Mouse (Mus musculus) liver, adult 2 months (tissue): ENCODE data around the gene Fkbp11. TPM values are rescaled to one million over a fixed set of nuclear protein-coding genes. Genes with fewer than 3 reads are reported as not detected.

Experiments
- DNase-seq: peaks from one replicate; pipeline ENCODE4 v3.0.0-alpha.2; 2011; ENCODE audit warnings: low read depth, low spot score; ENCODE audit errors: extremely low read depth
- H3K27ac ChIP-seq: fragments of 200-500 bp; replicated peaks from 2 replicates; pipeline ENCODE4 v1.5.1; 2012; ENCODE audit warnings: low read depth, mild to moderate bottlenecking, control low read depth, inconsistent platforms, low read length; ENCODE audit not compliant: insufficient read depth
- H3K27me3 ChIP-seq: fragments of 200-500 bp; 2 replicates; pipeline ENCODE4 v1.6.1; 2012; ENCODE audit warnings: mild to moderate bottlenecking, moderate library complexity, low read length, inconsistent platforms; ENCODE audit not compliant: control insufficient read depth, insufficient read depth
- H3K36me3 ChIP-seq: fragments of 200-500 bp; 2 replicates; pipeline ENCODE4 v1.6.1; 2012; ENCODE audit warnings: low read length, inconsistent platforms; ENCODE audit not compliant: control insufficient read depth, insufficient read depth
- H3K4me1 ChIP-seq: fragments of 200-500 bp; 2 replicates; pipeline ENCODE4 v1.6.1; 2011; ENCODE audit warnings: low read length; ENCODE audit not compliant: control insufficient read depth, insufficient read depth
- H3K4me3 ChIP-seq: fragments of 200-500 bp; 2 replicates; pipeline ENCODE4 v1.5.1; 2011; ENCODE audit warnings: low read depth, mild to moderate bottlenecking, control low read depth, low read length, moderate library complexity; ENCODE audit not compliant: insufficient read depth
- H3K79me2 ChIP-seq: fragments of 200-500 bp; 2 replicates; pipeline ENCODE4 v1.6.1; 2012; ENCODE audit warnings: inconsistent platforms, mild to moderate bottlenecking, low read length, moderate library complexity; ENCODE audit not compliant: control insufficient read depth, insufficient read depth
- H3K9ac ChIP-seq: fragments of 200-500 bp; 2 replicates; pipeline ENCODE4 v1.6.1; 2012; ENCODE audit warnings: low read depth, mild to moderate bottlenecking, control low read depth, inconsistent platforms, low read length
- CTCF ChIP-seq: fragments of 200-500 bp; IDR thresholded peaks from 2 replicates; pipeline ENCODE4 v1.5.1; 2011; ENCODE audit warnings: low read depth, low read length, control low read depth
- POLR2A ChIP-seq: fragments of 200-500 bp; IDR thresholded peaks from 2 replicates; pipeline ENCODE4 v1.6.1; 2011; ENCODE audit warnings: low read length, control low read depth; ENCODE audit not compliant: insufficient read depth; ENCODE audit errors: extremely low read depth
- WGBS: fragments of 180-500 bp; shearing (Covaris S2); methylation state at CpG from one replicate; pipeline ENCODE4 v1.1.7; 2018; 5-methylcytosine and 5-hydroxymethylcytosine counted together
- polyA plus RNA-seq: library from polyadenylated mRNA; depleted of rRNA; stranded (reverse); fragments of >200 nt; gene quantifications from 2 replicates; pipeline ENCODE4 v1.2.3, GENCODE M21; 2012
- total RNA-seq: library from RNA; depleted of rRNA; stranded (reverse); fragments of >200 nt; gene quantifications from 2 replicates; pipeline ENCODE4 v1.2.3, GENCODE M21; 2014

The Fkbp11 gene
- total and polyA plus RNA-seq, 2 experiments = 22.4 TPM

DNA sequence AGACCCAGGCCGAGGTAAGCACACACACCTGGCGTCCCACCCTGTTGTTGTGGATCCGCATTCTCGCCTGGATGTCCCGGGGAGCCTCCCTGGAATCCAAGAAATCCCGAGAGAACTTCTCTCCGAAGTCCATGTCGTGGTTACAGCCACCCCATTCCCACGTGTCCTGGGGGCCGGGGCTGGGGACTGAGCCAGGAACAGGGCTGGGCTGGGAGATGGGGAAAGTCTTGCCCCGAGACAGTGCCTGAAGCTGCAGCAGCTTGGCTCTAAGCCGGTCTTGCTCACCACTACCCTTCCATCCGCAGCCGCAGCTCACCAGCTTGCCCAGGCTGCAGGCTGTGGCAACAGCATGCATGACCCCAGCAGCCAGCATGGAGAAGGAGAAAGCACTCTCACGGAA, 46.1 kb upstream of the Fkbp11 start:
- H3K27me3 ChIP-seq = peaks cover 32% of the 10 kb centered on the region
- 61% methylated on average over 15 of the region's 15 CpGs for WGBS

DNA sequence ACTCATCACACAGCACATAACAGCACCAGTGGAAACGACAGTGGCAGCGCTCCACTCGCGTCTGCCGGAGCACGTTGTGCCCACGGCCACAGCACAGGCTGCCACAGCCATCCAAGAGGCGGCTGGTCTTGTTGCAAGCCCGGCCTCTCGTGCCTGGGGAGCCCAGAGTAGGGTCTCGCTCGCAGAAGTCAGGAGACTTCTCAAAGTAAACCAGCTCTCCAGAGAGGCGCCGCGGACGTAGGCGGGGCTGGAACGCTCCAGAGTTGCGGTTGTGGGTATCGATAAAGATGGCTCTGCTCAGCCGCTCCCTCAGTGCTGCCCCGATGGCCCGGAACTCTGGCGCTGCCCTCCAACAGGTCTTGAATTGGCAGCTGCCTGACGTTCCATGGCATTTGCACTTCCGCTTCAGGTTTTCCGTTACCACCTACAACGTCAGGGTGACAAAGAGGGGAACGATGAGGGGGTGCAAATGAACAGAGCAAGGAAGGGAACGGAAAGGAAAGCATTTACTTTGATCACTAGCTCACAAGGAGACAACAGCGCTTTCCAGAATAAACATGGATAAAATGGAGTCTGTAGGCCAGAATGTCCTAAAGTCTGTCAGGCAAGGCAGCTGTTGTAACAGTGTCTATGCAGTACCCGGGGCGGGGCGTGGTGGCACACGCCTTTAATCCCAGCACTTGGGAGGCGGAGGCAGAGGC, 44.7 kb upstream of the Fkbp11 start:
- H3K9ac ChIP-seq = peak overlapping the region; percentile 50; the same call in 1 of the 2 replicates

More for the DNA sequence above, 46.1 kb upstream of the Fkbp11 start:
- Histone ChIP-seq H3K79me2 (no peaks in the 10 kb centered on the region), H3K36me3 (no peaks in the 10 kb centered on the region), H3K9ac (no peak overlapping the region), H3K4me1 (peaks cover 7% of the 10 kb centered on the region; the same call in 1 of the 2 replicates), H3K27ac (no peak overlapping the region), H3K4me3 (no peak overlapping the region)
- no peak for DNase-seq
- no peak for TF ChIP-seq POLR2A
- TF ChIP-seq CTCF = no peak

DNA sequence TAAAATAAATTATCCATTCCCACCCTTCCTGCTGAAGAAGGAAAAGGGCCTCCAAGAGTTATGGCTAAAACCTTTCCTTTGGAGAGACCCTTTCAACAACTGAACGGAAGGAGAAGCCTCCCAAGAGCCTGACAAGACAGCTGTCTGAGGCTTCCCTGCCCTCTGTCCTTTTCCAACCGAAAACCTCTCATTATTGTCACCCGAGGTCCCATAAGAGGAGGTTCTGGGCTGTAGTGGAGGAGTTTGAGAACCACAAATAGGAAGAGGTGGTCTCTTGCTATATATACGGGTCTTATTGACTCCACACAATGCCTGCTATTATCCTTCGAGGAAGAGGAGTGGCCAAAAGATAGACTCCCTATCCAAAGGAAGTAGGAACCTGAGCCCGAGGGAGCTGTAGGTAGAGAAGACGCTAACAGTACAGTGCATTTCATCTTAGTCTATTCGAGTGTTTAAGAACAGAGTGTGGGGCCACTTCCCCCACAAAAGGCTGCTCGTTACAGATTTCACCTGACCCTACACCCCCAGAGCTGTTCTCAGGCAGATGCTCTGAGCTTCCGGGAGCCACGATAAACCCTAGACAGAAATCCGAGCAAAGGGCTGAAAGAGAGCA, 43.9 kb upstream of the Fkbp11 start:
- Histone ChIP-seq H3K4me1 (peaks cover 7% of the 10 kb centered on the region; the same call in 1 of the 2 replicates), H3K27ac (no peak overlapping the region), H3K27me3 (peaks cover 12% of the 10 kb centered on the region), H3K79me2 (no peaks in the 10 kb centered on the region), H3K36me3 (no peaks in the 10 kb centered on the region), H3K9ac (no peak overlapping the region), H3K4me3 (no peak overlapping the region)
- DNase-seq = no peak
- no peak for TF ChIP-seq POLR2A
- no peak for TF ChIP-seq CTCF
- WGBS = 25% methylated on average over 12 of the region's 12 CpGs

More for the DNA sequence above, 44.7 kb upstream of the Fkbp11 start:
- H3K4me1 ChIP-seq = peaks cover 7% of the 10 kb centered on the region; the same call in 1 of the 2 replicates
- no peaks in the 10 kb centered on the region for H3K36me3 ChIP-seq
- peaks cover 19% of the 10 kb centered on the region for H3K27me3 ChIP-seq
- H3K27ac ChIP-seq = no peak overlapping the region
- TF ChIP-seq CTCF = no peak
- no peak for TF ChIP-seq POLR2A
- H3K4me3 ChIP-seq = peak overlapping the region; percentile 35; the same call in 1 of the 2 replicates
- 5% methylated on average over 36 of the region's 36 CpGs for WGBS
- peak; percentile 15 for DNase-seq
- no peaks in the 10 kb centered on the region for H3K79me2 ChIP-seq

DNA sequence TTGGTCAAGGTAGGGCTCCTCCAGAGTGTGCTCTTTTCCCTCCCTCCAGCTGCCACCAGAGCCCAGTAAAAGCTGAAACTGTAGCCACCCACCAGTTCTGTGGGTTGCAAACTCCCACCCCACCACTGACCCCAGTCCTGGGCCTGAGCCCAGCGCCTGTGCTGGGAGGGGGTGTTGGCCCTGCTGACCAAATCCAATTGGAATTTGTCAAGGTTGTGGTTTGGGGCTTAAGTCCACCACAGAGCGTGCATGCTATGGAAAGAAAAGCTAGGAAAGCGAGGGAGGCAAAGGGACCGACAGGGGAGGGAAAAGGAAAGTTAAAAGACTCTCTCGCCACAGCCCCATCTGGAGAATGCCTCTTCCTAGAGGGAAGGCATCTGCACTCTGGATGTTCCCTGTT, 40.3 kb upstream of the Fkbp11 start:
- 0 out of 2 replicates have a peak, but pooled peaks cover 4% of the 10 kb centered on the region for H3K27me3 ChIP-seq

DNA sequence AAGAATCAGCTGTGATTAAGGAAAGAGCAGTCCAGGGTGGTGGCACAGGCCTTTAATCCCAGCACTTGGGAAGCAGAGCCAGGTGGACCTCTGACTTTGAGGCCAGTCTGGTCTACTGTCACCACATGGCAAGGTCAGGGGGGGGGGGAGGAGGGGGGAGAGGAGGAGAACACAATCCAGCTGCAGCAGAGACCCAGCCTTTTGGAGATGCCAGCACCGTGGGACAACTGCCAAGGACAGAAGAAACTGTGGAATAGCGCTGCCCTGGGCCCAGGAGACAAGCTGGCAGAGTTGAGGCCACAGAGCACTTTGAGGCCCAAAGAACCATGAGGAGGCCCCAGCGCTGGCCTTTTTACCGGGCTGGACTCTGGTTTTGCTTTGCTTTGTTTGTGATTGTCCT, 37.9 kb upstream of the Fkbp11 start:
- no peak overlapping the region for H3K27ac ChIP-seq

More for the DNA sequence above, 40.3 kb upstream of the Fkbp11 start:
- H3K79me2 ChIP-seq = no peaks in the 10 kb centered on the region
- no peak overlapping the region for H3K4me3 ChIP-seq
- TF ChIP-seq POLR2A = no peak
- no peak for TF ChIP-seq CTCF
- DNase-seq = no peak
- peaks cover 10% of the 10 kb centered on the region for H3K4me1 ChIP-seq
- no peak overlapping the region for H3K9ac ChIP-seq
- H3K27ac ChIP-seq = no peak overlapping the region
- 74% methylated on average over 5 of the region's 5 CpGs for WGBS
- H3K36me3 ChIP-seq = no peaks in the 10 kb centered on the region

More for the DNA sequence above, 37.9 kb upstream of the Fkbp11 start:
- H3K4me1 ChIP-seq = peaks cover 3% of the 10 kb centered on the region
- WGBS = 68% methylated on average over 4 of the region's 4 CpGs
- TF ChIP-seq CTCF (no peak), POLR2A (no peak)
- DNase-seq = no peak
- peaks cover 19% of the 10 kb centered on the region for H3K79me2 ChIP-seq
- no peaks in the 10 kb centered on the region for H3K36me3 ChIP-seq
- H3K27me3 ChIP-seq = no peaks in the 10 kb centered on the region
- no peak overlapping the region for H3K9ac ChIP-seq
- no peak overlapping the region for H3K4me3 ChIP-seq
